Mouse (Mus musculus) kidney, embryonic 14.5 days (tissue): ENCODE measurements at regions not wholly inside any gene's neighbourhood (a gene's known extent, or its start where the extent isn't known, plus 50 kb on each side); places are given as distances from the start of the nearest gene placed in this dataset.
"Not testable (repeated sequence)": the region's sequence is repeated elsewhere in the genome, so short reads cannot be mapped to it uniquely, and the experiment has no call there.

Experiments
- ATAC-seq: fragments of 200-750 bp; cut with Nextera tagmentation; 2 replicates; pipeline ENCODE4 v1.8.0; 2017; ENCODE audit warnings: moderate number of reproducible peaks, mild to moderate bottlenecking, moderate TSS enrichment, moderate library complexity; ENCODE audit not compliant: low FRiP score, low TSS enrichment
- H3K27ac ChIP-seq: fragments of 300-500 bp; sonication (generic); 2 replicates; pipeline ENCODE4 v1.5.1; 2014; ENCODE audit warnings: low read depth, mild to moderate bottlenecking, low read length, moderate library complexity, mixed read lengths
- H3K27me3 ChIP-seq: fragments of 300-500 bp; sonication (generic); 2 replicates; pipeline ENCODE4 v1.6.1; 2014; ENCODE audit warnings: mild to moderate bottlenecking, low read length; ENCODE audit not compliant: control insufficient read depth, insufficient read depth
- H3K36me3 ChIP-seq: fragments of 300-500 bp; sonication (generic); 2 replicates; pipeline ENCODE4 v1.6.1; 2014; ENCODE audit warnings: low read length, mixed read lengths; ENCODE audit not compliant: control insufficient read depth, insufficient read depth
- H3K4me1 ChIP-seq: fragments of 300-500 bp; sonication (generic); 2 replicates; pipeline ENCODE4 v1.6.1; 2014; ENCODE audit warnings: low read length, mixed read lengths; ENCODE audit not compliant: control insufficient read depth, insufficient read depth
- H3K4me2 ChIP-seq: fragments of 300-500 bp; sonication (generic); replicated peaks from 2 replicates; pipeline ENCODE4 v1.6.1; 2014; ENCODE audit warnings: low read depth, mild to moderate bottlenecking, low read length
- H3K4me3 ChIP-seq: fragments of 300-500 bp; sonication (generic); 2 replicates; pipeline ENCODE4 v1.5.1; 2014; ENCODE audit warnings: mild to moderate bottlenecking, low read length
- H3K9ac ChIP-seq: fragments of 300-500 bp; sonication (generic); 2 replicates; pipeline ENCODE4 v1.6.1; 2014; ENCODE audit warnings: low read depth, mild to moderate bottlenecking, low read length, moderate library complexity
- H3K9me3 ChIP-seq: fragments of 300-500 bp; sonication (generic); 2 replicates; pipeline ENCODE4 v1.6.1; 2016; ENCODE audit warnings: low read length; ENCODE audit not compliant: control insufficient read depth
- WGBS: fragments of 180-500 bp; shearing (Covaris S2); extraction: QIAGEN DNeasy Blood & Tissue Kit; methylation state at CpG from one replicate; pipeline ENCODE4 v1.1.7; 2014; 5-methylcytosine and 5-hydroxymethylcytosine counted together

- H3K27me3 ChIP-seq, H3K4me3 ChIP-seq, H3K27ac ChIP-seq, H3K4me1 ChIP-seq, H3K4me2 ChIP-seq, H3K9ac ChIP-seq, H3K9me3 ChIP-seq, H3K36me3 ChIP-seq: not testable (repeated sequence)
- 40% methylated on average over 16 of the region's 18 CpGs for WGBS
- ATAC-seq = peak; percentile 87
These were observed 174.4 kb upstream of the Thpo start for GRCm38 (mm10) chr16:20908467-20909351.

- Histone ChIP-seq H3K4me1 (no peaks in the 10 kb centered on the region), H3K27me3 (no peaks in the 10 kb centered on the region), H3K36me3 (no peaks in the 10 kb centered on the region), H3K4me2 (no peak overlapping the region), H3K27ac (no peak overlapping the region), H3K4me3 (no peak overlapping the region), H3K9ac (no peak overlapping the region), H3K9me3 (no peaks in the 10 kb centered on the region)
- no peak for ATAC-seq
- WGBS = 59% methylated on average over 2 of the region's 2 CpGs
These were observed 161.4 kb upstream of the Thpo start for GRCm38 (mm10) chr16:20895734-20896133.

- H3K4me3 ChIP-seq = no peak overlapping the region
- H3K4me2 ChIP-seq = no peak overlapping the region
- no peak overlapping the region for H3K27ac ChIP-seq
- no peak for ATAC-seq
- H3K9ac ChIP-seq = no peak overlapping the region
- no peaks in the 10 kb centered on the region for H3K9me3 ChIP-seq
- H3K36me3 ChIP-seq = no peaks in the 10 kb centered on the region
- 57% methylated on average over 1 of the region's 1 CpGs for WGBS
- no peaks in the 10 kb centered on the region for H3K4me1 ChIP-seq
- no peaks in the 10 kb centered on the region for H3K27me3 ChIP-seq
These were observed 137.4 kb upstream of the Thpo start for GRCm38 (mm10) chr16:20871726-20872125.

- Histone ChIP-seq H3K27ac (no peak overlapping the region), H3K27me3 (no peaks in the 10 kb centered on the region), H3K36me3 (no peaks in the 10 kb centered on the region), H3K9ac (no peak overlapping the region), H3K4me2 (no peak overlapping the region), H3K4me1 (no peaks in the 10 kb centered on the region), H3K4me3 (no peak overlapping the region), H3K9me3 (no peaks in the 10 kb centered on the region)
- no peak for ATAC-seq
- WGBS = 91% methylated on average over 1 of the region's 1 CpGs
These were observed 132.5 kb upstream of the Thpo start for GRCm38 (mm10) chr16:20866771-20867170.

- 91% methylated on average over 4 of the region's 4 CpGs for WGBS
- Histone ChIP-seq H3K4me3 (no peak overlapping the region), H3K4me1 (no peaks in the 10 kb centered on the region), H3K27me3 (no peaks in the 10 kb centered on the region), H3K9me3 (no peaks in the 10 kb centered on the region), H3K9ac (no peak overlapping the region), H3K27ac (no peak overlapping the region), H3K36me3 (no peaks in the 10 kb centered on the region), H3K4me2 (no peak overlapping the region)
- no peak for ATAC-seq
These were observed 126.9 kb upstream of the Thpo start for GRCm38 (mm10) chr16:20861256-20861655.

GRCm38 (mm10) chr16:20860606-20861005 lies 126.3 kb upstream of the Thpo start:
- not testable (repeated sequence) for H3K36me3 ChIP-seq, H3K27me3 ChIP-seq, H3K27ac ChIP-seq, H3K4me1 ChIP-seq, H3K4me3 ChIP-seq, H3K9ac ChIP-seq, H3K9me3 ChIP-seq, H3K4me2 ChIP-seq, ATAC-seq
- WGBS = 97% methylated on average over 3 of the region's 3 CpGs

- H3K27me3 ChIP-seq = no peaks in the 10 kb centered on the region
- H3K9ac ChIP-seq = no peak overlapping the region
- H3K4me3 ChIP-seq = no peak overlapping the region
- ATAC-seq = no peak
- H3K36me3 ChIP-seq = no peaks in the 10 kb centered on the region
- H3K27ac ChIP-seq = no peak overlapping the region
- no peaks in the 10 kb centered on the region for H3K4me1 ChIP-seq
- WGBS = 68% methylated on average over 1 of the region's 1 CpGs
- no peak overlapping the region for H3K4me2 ChIP-seq
- H3K9me3 ChIP-seq = no peaks in the 10 kb centered on the region
These were observed 120.4 kb upstream of the Thpo start for GRCm38 (mm10) chr16:20854696-20855213.

GRCm38 (mm10) chr16:20838151-20838550 lies 103.8 kb upstream of the Thpo start:
- no peaks in the 10 kb centered on the region for H3K9me3 ChIP-seq
- H3K4me3 ChIP-seq = no peak overlapping the region
- H3K4me2 ChIP-seq = no peak overlapping the region
- H3K27ac ChIP-seq = no peak overlapping the region
- ATAC-seq = no peak
- no peaks in the 10 kb centered on the region for H3K27me3 ChIP-seq
- peaks cover 4% of the 10 kb centered on the region; the same call in 1 of the 2 replicates for H3K4me1 ChIP-seq
- H3K9ac ChIP-seq = no peak overlapping the region
- 6% methylated on average over 2 of the region's 2 CpGs for WGBS
- no peaks in the 10 kb centered on the region for H3K36me3 ChIP-seq

- H3K4me3 ChIP-seq = no peak overlapping the region
- no peak overlapping the region for H3K9ac ChIP-seq
- no peaks in the 10 kb centered on the region for H3K9me3 ChIP-seq
- ATAC-seq = no peak
- no peak overlapping the region for H3K27ac ChIP-seq
- no peaks in the 10 kb centered on the region for H3K27me3 ChIP-seq
- H3K36me3 ChIP-seq = no peaks in the 10 kb centered on the region
- H3K4me2 ChIP-seq = no peak overlapping the region
- WGBS = 31% methylated on average over 5 of the region's 5 CpGs
- H3K4me1 ChIP-seq = peaks cover 4% of the 10 kb centered on the region; the same call in 1 of the 2 replicates
These were observed 102.6 kb upstream of the Thpo start for GRCm38 (mm10) chr16:20836866-20837265.
